In the genomic region with DNA sequence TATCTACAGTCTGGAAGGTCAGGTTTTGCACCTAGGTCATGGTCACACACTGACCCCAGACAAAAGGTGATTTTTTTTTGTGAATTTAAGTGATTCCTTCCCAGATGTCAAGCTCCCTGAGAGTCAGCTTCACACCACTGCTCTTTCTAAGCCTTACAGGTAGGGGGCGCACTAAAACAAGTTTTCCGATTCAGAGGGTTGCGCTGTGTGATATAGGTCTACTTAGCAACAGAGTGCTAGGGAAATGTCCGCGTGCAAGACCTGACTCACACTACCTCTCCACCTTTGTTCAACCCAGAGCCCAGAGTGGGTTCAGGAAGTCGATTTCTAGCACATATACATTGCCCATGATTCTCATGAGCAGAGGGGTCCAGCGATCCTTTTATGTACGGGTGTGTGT, we compare ENCODE assay signal across 8 mouse cellular contexts.
DNase-seq lines count a peak whose midpoint lies in the region; ATAC-seq and TF ChIP-seq lines count a peak whose summit lies in the region.

No protein-coding gene starts in this region.

- H3K4me3 ChIP-seq in left cerebral cortex, adult 2 months = no peak overlapping the region

- intact Hi-C loops in heart, postnatal 10 days (cut with DNase I) = loop anchor here (1.0 kb wide), 3 partner anchors 255 to 349 kb away; no protein-coding TSS in a partner anchor
- intact Hi-C loops in left cerebral cortex, adult 2 months (cut with DNase I) = loop anchor here (1.0 to 2.0 kb wide), 4 partner anchors 55 to 255 kb away; no protein-coding TSS in a partner anchor

- peak; percentile 71; the same call in 1 of the 2 replicates for ATAC-seq in megakaryocyte-erythroid progenitor cell, adult 5-6 weeks (replicated peaks; ENCODE audit: low FRiP score, low TSS enrichment, poor library complexity, severe bottlenecking)

- DNase-seq in gastrocnemius, adult 18-20 months (ENCODE audit: low spot score) = peak; percentile 12
- DNase-seq in gastrocnemius, postnatal 25 days = no peak
- DNase-seq in ZHBTc4 (ENCODE audit: low read depth, low spot score) = peak; percentile 76
- DNase-seq in embryo, embryonic 10.5 days (ENCODE audit: low spot score) = peak; percentile 88
- DNase-seq in heart, postnatal 10 days = peak; percentile 56 to 71
- peak; percentile 51 to 64 for DNase-seq in left cerebral cortex, adult 2 months (ENCODE audit: extremely low spot score in 1 of 2, low spot score in 2 of 2)
- peak; percentile 17 for DNase-seq in spleen, adult 12 weeks (ENCODE audit: low spot score)

- peak; percentile 74 for TF ChIP-seq CTCF in left cerebral cortex, adult 2 months (IDR thresholded peaks at IDR 0.05)

- H3K27ac ChIP-seq in left cerebral cortex, adult 2 months = peak overlapping the region; percentile 30; the same call in 1 of the 2 replicates
